Mouse (Mus musculus): ENCODE data around the gene Gm4881. TPM values are rescaled to one million over a fixed set of nuclear protein-coding genes. Genes with fewer than 3 reads are reported as not detected.

The Gm4881 gene
- polyA plus RNA-seq, 1 experiment: not detected

DNA sequence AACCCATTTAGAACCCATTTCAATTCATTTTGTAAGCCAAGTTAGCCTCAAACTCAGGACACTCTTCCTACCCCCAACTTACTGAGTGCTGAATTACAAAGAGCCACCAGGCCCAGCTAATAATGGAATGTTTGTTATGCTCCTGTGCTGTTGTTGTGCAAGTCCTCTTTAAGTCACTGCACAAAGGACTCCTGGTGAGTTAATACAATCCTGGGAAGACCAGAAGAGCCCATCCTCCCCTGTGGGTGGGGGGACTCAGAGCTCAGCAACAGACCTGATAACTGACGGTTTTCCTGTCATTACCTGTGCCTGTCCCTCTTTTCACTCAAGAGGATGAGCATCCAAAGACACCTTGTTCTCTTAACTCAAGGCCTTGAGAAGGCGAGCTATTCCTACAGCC is 64.7 kb downstream of the Gm4881 start:
- Histone ChIP-seq H3K27me3 (ENCODE audit: control insufficient read depth, insufficient read depth, insufficient read length) (peaks cover 17% of the 10 kb centered on the region), H3K79me2 (ENCODE audit: control insufficient read depth, insufficient read depth) (peaks cover 2% of the 10 kb centered on the region), H3K36me3 (ENCODE audit: control insufficient read depth, insufficient read depth) (no peaks in the 10 kb centered on the region), H3ac (ENCODE audit: control insufficient read depth, insufficient read length, low read depth) (no peak overlapping the region), H3K79me3 (ENCODE audit: low read depth) (no peaks in the 10 kb centered on the region), H3K4me3 (ENCODE audit: insufficient read depth, poor library complexity, severe bottlenecking) (no peak overlapping the region)
- no peak for TF ChIP-seq CTCF (IDR thresholded peaks at IDR 0.05; ENCODE audit: control insufficient read depth, insufficient read depth, insufficient read length)
- no peak for TF ChIP-seq MAX (IDR thresholded peaks at IDR 0.05)
- TF ChIP-seq MYOG (IDR thresholded peaks at IDR 0.05; ENCODE audit: control insufficient read depth, extremely low read depth, insufficient read length): no peak
- TF ChIP-seq CEBPB (IDR thresholded peaks at IDR 0.05; ENCODE audit: low read depth): no peak
- TF ChIP-seq MYOD1 (IDR thresholded peaks at IDR 0.05; ENCODE audit: control insufficient read depth, insufficient read length, low read depth): no peak
- TF ChIP-seq FOSL1 (IDR thresholded peaks at IDR 0.05; ENCODE audit: insufficient read depth, low read length, poor library complexity, severe bottlenecking): no peak
- TF ChIP-seq USF1 (IDR thresholded peaks at IDR 0.05; ENCODE audit: low read depth): no peak

DNA sequence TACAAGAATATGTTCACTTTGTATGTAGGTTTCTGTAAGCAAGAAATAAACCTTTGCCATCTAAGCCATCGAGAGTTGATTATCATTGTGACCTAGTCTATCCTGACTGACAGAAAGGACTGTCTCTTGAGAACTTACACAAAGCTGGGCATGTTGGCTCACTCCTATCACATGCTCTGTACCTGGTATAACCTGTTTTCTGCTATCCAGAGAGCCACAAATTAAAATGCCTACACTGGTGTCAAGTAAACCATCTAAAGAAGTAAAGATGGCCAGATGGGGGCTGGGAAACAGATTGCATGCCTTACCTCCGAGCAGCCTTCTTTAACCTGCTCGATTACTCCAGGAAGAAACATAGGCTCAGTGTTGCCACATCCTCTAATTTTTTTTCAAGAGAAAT is 66.7 kb downstream of the Gm4881 start:
- no peaks in the 10 kb centered on the region for H3K36me3 ChIP-seq (ENCODE audit: control insufficient read depth, insufficient read depth)
- no peak overlapping the region for H3K4me3 ChIP-seq (ENCODE audit: insufficient read depth, poor library complexity, severe bottlenecking)
- TF ChIP-seq MYOD1 (IDR thresholded peaks at IDR 0.05; ENCODE audit: control insufficient read depth, insufficient read length, low read depth): no peak
- TF ChIP-seq MAX (IDR thresholded peaks at IDR 0.05): no peak
- TF ChIP-seq FOSL1 (IDR thresholded peaks at IDR 0.05; ENCODE audit: insufficient read depth, low read length, poor library complexity, severe bottlenecking): no peak
- TF ChIP-seq CTCF (IDR thresholded peaks at IDR 0.05; ENCODE audit: control insufficient read depth, insufficient read depth, insufficient read length): no peak
- TF ChIP-seq USF1 (IDR thresholded peaks at IDR 0.05; ENCODE audit: low read depth): no peak
- no peak for TF ChIP-seq MYOG (IDR thresholded peaks at IDR 0.05; ENCODE audit: control insufficient read depth, extremely low read depth, insufficient read length)
- no peak for TF ChIP-seq CEBPB (IDR thresholded peaks at IDR 0.05; ENCODE audit: low read depth)
- peaks cover 37% of the 10 kb centered on the region for H3K27me3 ChIP-seq (ENCODE audit: control insufficient read depth, insufficient read depth, insufficient read length)
- no peaks in the 10 kb centered on the region for H3K79me3 ChIP-seq (ENCODE audit: low read depth)
- H3K79me2 ChIP-seq (ENCODE audit: control insufficient read depth, insufficient read depth): no peaks in the 10 kb centered on the region
- no peak overlapping the region for H3ac ChIP-seq (ENCODE audit: control insufficient read depth, insufficient read length, low read depth)

Small RNAs within 50 kb of the gene (microRNA-seq; reads per million reads assigned to microRNA genes)
- gene Mir7046 (ENCODE audit: borderline microRNAs expressed) (not detected), gene Mir7047 (ENCODE audit: borderline microRNAs expressed) (not detected)

Other genes with a start within 250 kb of the Gm4881 start
- gene BC049730, start 235.3 kb downstream of the Gm4881 start, polyA plus RNA-seq (2012; fragmentation: generic; extraction: Trizol): not detected
- gene Gm4763, start 217.6 kb downstream of the Gm4881 start, polyA plus RNA-seq (2012; fragmentation: generic; extraction: Trizol): not detected
- not detected for gene Cd177, start 184.2 kb downstream of the Gm4881 start, polyA plus RNA-seq (2012; fragmentation: generic; extraction: Trizol)
- 0.04 TPM for gene Ceacam10, start 167.3 kb downstream of the Gm4881 start, polyA plus RNA-seq (2012; fragmentation: generic; extraction: Trizol)
- gene Gm9844, start 82.3 kb downstream of the Gm4881 start, polyA plus RNA-seq (2012; fragmentation: generic; extraction: Trizol): 25.5 TPM
- not detected for gene Lypd4, start 74.6 kb downstream of the Gm4881 start, polyA plus RNA-seq (2012; fragmentation: generic; extraction: Trizol)
- not detected for gene Dmrtc2, start 74.4 kb downstream of the Gm4881 start, polyA plus RNA-seq (2012; fragmentation: generic; extraction: Trizol)
- gene Rps19, start 60.1 kb downstream of the Gm4881 start, polyA plus RNA-seq (2012; fragmentation: generic; extraction: Trizol): 3,185 TPM
- 0.09 TPM for gene Cd79a, start 47.1 kb downstream of the Gm4881 start, polyA plus RNA-seq (2012; fragmentation: generic; extraction: Trizol)
- gene Arhgef1, start 41.6 kb downstream of the Gm4881 start, polyA plus RNA-seq (2012; fragmentation: generic; extraction: Trizol): 84.4 TPM
- gene Rabac1, start 28.3 kb upstream of the Gm4881 start, polyA plus RNA-seq (2012; fragmentation: generic; extraction: Trizol): 208 TPM
- gene Atp1a3, start 61.5 kb upstream of the Gm4881 start, polyA plus RNA-seq (2012; fragmentation: generic; extraction: Trizol): 0.22 TPM
- gene Grik5, start 127.9 kb upstream of the Gm4881 start, polyA plus RNA-seq (2012; fragmentation: generic; extraction: Trizol): 9.8 TPM
- 15.5 TPM for gene Zfp574, start 128.1 kb upstream of the Gm4881 start, polyA plus RNA-seq (2012; fragmentation: generic; extraction: Trizol)
- 0.02 TPM for gene Pou2f2, start 235.2 kb upstream of the Gm4881 start, polyA plus RNA-seq (2012; fragmentation: generic; extraction: Trizol)